Mouse (Mus musculus): ENCODE results near the gene Agap1.

The Agap1 gene

DNA sequence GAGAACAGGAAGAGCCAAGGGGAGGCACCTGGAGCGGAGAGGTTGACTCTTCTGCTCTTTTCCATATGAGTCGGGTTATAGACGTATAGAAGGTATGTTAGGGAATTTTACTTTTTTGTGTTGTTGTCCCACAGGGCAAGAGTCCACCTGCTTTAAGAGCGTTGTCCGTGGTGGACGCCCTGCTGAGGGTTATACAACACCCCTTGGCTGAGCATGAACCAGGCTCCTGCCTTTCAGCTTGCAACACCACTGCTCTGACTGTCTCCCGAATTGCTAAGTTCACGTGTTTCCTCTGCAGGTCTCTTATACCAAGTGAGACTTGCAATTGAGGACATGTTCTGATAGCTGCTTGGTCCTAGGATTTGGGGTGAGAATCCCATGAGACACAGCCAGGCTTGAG lies 358.2 kb downstream of the Agap1 start:
- ATAC-seq (ENCODE audit: insufficient number of reproducible peaks, low FRiP score, low TSS enrichment), result no peak

DNA sequence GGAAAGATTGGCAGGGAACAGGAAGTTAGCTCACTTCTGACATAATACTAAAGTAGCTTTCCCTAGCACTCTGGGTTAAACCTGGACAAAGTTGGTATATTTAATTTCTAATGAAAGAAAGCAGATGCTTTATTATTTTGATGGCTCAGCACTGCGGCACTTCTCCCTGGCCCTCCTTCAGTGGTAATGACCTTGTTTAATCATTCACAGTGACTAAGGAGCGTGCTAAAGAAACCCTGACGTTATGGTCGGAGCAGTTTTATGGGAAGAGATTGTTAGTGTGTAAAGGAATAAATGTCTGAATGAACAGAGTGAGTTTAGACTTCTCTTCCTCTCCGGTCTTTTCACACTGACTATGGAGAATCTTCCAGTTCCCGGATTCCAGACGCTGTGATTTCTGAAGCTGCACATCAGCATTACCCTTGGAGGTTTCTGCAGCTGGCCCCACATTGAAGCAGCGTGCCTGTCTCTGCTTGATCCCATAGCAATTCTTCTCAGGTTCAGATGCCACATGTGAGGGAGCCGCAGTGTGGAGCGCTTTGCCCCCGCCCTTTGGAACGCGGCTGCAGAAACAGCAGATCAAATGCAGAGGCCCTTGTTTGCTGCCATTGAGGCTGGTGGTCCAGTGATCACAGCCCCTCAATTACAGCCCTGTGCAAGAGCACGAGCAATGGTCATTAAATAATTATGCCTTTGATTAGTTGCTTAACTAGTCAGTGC lies 362.0 kb downstream of the Agap1 start:
- ATAC-seq (ENCODE audit: insufficient number of reproducible peaks, low FRiP score, low TSS enrichment), result no peak

DNA sequence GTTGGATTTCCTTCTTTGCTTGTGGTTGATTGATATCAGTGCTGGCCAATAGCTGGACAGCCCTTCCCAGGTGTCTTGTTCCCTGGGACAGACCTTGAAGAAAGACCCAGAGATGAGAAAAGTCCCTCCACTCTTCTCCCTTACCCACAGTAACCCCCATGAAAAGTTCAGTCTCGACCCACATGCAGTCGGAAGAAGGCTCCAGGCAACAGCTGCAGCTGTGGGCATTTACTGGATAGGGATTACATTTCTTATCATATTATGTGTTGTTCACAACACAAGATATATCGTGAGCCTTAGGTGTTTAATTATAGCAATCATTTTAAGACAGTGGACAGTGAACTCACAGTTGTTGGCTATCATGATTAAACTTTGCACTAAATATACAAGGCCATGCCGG lies 367.2 kb downstream of the Agap1 start:
- ATAC-seq (ENCODE audit: insufficient number of reproducible peaks, low FRiP score, low TSS enrichment), result no peak

DNA sequence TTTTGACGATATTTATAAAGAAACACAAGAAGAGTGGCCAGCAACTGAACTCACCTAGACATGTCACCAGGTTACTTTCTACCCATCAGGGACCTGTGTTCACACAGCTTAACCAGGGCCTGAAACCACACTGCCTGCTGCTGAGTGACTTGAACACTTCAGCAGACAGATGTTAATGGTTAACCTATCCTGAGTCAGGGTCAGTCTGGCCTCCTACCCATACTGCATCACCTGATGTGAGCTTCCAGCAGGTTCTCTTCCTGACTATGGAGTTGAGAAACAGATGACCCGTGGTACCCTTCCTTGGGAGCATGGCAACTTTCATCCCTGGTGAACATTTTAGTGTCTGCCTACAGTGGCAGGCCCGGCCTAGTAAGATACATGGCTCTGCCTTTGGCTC lies 367.8 kb downstream of the Agap1 start:
- ATAC-seq (ENCODE audit: insufficient number of reproducible peaks, low FRiP score, low TSS enrichment), result no peak

DNA sequence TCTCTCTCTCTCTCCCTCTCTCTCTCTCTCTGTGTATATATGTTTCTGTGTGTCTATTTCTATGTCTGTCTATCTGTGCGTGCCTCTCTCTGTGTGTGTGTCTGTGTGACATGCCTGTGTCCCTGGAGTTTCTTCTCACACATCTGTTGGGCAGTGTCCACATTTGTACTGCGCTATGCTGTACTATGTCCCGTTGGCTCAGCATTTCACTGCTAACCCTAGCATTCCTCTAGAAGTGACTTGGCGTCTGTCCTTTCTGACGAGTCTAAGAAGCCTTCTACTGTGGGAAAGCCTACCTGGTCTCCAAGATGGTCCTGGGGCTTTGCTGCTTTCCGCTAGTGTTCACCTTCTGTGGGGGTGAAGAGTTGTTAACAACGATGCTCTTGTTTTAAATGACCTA lies 368.4 kb downstream of the Agap1 start:
- ATAC-seq (ENCODE audit: insufficient number of reproducible peaks, low FRiP score, low TSS enrichment), result no peak

DNA sequence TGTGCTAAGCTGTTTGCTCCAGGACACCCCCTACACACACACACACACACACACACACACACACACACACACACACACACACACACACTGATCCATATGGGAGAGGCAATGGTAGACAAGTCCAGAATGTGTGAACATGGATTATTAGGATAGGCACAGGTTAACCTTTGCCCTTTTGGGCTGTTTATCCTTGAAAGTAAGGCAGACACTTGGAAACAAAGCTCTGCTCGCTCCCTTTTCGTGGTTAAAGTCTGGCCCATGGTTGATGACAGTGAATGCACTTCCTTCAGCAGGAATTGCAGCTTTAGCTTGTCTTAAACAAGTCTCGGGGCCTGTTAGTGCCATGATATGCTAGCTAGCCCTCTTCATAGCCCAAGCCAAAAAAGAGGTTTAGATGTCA lies 372.4 kb downstream of the Agap1 start:
- no peak for ATAC-seq (ENCODE audit: insufficient number of reproducible peaks, low FRiP score, low TSS enrichment)

DNA sequence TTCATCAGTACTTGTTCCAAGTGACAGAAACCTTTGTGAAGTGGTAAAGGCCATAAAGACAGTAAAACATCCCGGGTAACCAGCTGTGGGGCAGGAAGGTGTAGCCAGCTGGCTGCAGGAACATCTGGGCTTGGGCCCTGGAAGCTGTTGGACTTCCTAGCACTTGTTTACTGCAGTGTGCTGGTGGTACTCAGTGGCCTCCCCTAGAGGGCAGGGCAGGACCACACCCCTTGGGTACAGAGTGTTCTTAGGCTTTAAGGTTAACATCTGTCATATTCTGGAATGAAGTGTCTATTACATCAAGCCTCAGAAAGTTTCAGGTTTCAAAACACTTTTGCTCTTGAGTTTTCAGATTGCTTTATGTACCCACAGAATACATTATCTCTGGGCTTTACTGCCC lies 376.5 kb downstream of the Agap1 start:
- no peak for ATAC-seq (ENCODE audit: insufficient number of reproducible peaks, low FRiP score, low TSS enrichment)

DNA sequence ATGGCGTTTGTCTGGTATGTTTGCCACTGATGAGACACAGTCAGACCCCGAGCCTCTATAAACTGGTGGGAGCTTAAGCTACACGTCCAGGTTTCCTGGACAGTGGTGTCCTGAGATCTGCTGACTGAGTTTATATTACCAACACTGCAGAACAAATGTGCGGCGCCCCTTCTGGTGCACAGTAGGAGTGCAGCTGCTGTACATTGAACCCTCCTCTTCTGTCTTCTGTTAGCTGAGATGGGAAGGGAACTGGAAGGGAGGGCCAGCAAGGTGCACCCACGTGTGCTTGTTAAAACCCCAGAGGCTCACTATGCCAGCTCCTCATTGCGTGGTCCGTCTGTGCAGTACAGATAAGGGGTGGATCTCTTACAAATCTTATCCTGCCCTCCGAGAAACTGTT lies 389.5 kb downstream of the Agap1 start:
- ATAC-seq (ENCODE audit: insufficient number of reproducible peaks, low FRiP score, low TSS enrichment), result no peak

DNA sequence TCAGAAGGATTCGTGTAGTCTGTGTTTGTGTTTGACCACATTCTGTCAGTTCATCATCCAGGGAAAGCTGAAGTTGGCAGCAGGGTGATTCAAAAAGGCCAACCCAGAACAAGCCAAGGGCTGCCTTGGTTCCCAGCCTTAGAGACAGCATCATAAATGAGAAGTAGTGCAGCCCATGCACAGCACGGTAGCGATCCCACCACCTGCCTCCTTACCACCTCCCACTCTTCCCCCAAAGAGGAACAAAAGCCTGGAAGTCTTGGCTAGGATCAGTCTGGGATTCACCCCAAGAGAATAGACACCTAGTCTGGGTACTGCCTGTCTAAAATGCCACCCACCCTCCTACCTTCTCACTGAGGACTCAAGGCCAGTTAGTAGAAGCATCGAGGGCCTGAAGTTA lies 390.9 kb downstream of the Agap1 start:
- ATAC-seq (ENCODE audit: insufficient number of reproducible peaks, low FRiP score, low TSS enrichment), result no peak

DNA sequence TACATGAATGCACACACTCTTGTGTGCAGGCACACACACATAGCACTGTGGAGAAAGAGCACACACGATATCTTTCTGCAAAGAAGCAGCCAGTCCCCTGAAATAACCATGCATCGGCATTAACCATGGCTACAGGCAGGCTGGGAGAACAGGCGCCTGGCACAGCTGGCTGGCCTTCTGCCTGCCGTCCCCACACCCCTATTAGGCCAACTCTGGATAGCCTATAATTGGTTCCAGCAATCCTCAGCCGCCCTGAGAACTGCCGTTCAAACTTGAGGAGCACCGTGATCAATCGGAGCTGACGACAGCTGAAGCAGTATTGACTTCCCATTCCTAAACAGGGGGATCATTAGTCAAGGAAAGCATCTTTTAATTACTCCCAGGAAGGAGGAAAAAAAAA lies 391.5 kb downstream of the Agap1 start:
- no peak for ATAC-seq (ENCODE audit: insufficient number of reproducible peaks, low FRiP score, low TSS enrichment)

DNA sequence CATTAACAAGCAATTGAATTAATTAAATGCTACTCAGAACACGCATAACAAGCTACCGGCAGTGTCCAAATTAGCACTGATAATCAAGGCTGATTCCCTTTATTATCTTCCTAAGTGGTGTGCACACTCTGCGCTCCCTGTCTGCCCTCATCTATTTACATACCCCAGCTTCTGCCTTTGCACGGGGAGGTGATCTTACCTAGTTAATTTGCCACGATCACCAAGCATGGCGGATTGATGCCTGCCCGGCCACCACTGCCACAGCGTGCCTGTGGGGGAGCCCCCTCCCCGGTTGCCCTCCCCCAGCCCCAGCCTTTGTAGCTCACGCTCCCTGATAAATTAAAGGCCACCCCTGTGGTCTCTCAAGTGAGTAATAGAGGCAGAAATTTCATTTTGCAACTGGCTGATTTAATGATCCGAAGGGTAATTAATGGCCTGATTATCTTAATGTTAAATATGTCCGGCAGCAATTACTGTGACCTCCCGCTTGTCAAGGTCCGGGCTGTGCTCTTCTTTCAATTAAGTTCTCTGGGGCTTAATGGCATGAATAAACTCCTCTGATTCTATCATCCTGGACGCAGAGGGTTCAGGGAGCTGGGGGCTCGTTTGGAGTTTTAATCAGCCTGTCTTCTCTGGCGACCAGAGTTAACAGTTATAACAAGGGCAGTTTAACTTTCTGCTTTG lies 393.9 kb downstream of the Agap1 start:
- no peak for ATAC-seq (ENCODE audit: insufficient number of reproducible peaks, low FRiP score, low TSS enrichment)

DNA sequence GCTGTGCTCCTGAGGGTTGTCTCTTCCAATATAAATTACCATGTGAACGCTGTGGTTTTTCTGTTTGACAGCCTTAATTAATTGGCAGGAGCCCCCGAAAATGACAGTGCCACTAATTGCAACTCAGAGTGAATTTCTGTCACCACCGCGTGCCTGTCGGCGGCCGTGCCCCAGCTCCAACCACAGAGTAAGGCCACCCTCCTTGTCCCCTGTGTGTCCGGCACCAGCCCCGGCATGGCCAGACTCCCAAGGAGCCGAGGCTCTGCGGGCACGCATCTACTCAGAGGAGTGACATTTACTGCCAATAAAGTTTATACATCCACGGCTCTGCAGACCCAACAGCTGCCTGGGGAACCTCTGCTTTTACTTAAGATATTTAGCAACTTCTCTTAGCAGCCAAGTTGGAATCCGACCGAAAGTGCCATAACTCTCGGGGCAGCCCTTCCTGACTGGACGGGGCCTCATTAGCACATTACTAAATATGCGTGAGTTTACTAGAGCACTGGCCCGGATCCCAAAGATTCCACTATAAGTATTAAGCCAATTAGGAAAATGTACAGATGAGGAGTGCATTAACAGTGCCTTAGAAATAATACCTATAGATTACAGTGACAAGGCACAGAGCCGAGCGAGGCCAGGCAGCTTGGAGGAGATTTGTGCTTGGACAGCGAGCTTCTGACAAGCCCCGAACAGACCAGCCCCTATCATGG lies 394.7 kb downstream of the Agap1 start:
- ATAC-seq (ENCODE audit: insufficient number of reproducible peaks, low FRiP score, low TSS enrichment), result no peak

DNA sequence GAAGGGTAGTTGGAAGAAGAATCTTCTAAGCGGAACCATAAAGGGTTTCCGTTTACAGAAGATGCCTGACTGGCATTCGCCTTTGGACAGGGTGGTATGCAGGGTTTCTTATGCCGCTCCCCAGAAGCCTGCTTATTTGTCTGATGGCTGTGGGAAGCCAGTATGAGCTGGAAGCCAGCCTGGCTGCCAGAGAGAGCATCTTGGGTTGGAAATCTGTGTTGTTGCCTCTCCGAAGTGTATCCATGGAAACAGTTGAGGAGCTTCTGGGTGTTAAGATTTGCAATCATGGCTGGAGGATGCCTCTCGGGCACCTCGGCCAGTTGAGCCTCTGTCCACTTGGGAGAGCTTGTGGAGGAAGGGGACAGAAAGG lies 395.2 kb downstream of the Agap1 start:
- no peak for ATAC-seq (ENCODE audit: insufficient number of reproducible peaks, low FRiP score, low TSS enrichment)

DNA sequence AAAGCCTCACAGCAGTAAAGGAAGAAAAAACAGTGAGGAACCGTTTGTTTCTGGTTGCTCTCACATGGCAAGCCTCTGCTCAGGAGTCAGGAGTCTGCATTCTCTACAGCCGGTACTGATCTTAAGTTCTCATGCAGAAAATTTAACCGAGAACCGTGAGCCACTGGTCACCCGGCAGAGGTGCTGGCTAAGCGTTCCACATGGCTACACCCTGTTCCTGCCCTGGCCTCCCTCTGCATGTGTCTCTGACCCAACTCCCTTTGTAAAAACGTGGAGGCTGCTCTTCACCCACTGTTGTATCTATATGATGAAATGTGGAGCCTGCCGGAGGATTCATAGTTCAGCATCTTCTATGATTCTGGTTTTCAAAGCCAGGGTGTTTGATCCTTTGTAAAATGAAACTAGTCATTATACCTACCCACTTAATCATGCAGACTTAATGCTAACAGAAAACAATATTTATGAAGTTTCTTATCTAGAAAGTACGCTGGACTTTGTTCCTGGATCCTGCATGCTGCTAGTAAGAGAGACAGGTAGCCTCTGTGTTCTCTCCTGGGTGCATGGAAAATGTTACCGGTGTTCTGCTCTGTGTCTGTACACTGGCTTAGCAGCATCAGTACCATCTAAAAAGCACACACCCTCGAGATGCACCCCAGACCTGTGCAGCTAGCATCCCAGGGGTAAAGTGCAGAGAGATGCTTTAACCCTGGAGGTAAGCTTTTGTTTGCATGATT lies 396.2 kb downstream of the Agap1 start:
- no peak for ATAC-seq (ENCODE audit: insufficient number of reproducible peaks, low FRiP score, low TSS enrichment)

DNA sequence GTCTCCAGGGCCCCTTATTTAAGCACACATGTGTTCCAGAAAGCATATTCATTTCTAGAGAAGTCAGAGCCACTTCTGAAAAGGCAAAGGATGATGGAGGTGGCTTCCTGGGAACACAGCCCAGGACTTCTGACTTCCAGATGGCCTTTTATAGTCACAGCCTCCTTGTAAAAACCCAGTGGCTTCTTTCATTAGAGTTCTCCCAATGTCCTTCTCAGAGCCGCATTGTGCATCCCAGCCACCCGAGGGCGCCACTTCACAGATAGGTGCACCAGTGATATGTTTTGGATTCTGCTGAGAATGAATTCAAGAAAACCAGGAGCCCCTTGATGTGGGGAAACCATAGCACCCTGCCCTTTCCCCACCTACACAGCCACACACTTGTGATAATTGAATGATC lies 404.6 kb downstream of the Agap1 start:
- ATAC-seq (ENCODE audit: insufficient number of reproducible peaks, low FRiP score, low TSS enrichment), result no peak

DNA sequence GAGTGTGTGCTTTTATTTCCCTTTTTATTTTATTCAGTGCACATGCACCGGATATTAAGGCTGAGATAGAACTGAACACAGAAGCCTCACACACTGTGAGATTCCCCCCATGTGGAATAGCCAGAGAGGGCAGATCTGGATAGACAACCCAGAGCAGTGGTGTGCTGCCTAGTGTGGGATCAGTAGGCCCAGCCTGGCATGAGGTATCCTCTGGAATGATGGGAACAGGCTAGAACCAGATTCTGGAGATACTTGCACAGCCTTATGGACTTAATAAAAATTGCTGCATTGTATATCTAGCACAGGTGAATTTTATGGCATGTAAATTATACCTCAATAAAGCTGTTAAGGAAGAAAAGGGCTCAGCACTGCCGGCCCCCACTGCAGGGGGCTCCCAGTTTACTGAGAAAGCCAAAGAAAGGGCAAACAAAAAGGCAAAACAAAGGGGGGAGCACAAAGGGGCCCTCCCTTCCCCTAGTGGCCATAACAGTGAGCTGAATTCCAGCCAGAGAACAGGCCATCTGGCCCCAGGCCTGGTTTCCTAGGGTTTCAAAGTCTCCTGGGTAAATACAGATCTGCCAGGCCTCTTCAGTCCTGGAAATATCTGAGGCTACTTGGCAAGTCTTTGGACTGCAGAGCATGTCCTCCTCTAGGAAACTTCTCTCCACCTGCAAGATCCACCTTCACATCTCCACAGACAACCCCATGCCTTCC lies 405.6 kb downstream of the Agap1 start:
- peak; percentile 41; the same call in 1 of the 2 replicates for ATAC-seq (ENCODE audit: insufficient number of reproducible peaks, low FRiP score, low TSS enrichment)

DNA sequence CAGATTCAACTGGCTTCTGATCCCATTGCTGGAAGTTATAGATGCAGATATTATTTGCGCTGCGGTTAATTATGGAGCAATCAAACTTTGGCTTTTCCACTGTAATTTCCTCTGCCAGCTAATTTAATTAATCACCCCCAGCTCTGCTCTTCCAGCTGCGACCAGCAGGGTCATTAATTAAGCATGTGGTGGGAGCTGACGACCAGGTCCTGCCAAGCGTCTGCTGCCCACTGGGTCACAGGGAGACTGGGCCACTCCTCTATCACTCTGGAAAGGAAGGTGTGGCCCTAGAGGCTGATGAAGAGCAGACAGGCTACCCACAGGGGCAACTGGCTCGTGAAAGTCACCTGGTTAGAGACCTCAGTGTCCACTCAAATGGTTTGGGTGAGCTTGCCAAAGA lies 411.2 kb downstream of the Agap1 start:
- no peak for ATAC-seq (ENCODE audit: insufficient number of reproducible peaks, low FRiP score, low TSS enrichment)

DNA sequence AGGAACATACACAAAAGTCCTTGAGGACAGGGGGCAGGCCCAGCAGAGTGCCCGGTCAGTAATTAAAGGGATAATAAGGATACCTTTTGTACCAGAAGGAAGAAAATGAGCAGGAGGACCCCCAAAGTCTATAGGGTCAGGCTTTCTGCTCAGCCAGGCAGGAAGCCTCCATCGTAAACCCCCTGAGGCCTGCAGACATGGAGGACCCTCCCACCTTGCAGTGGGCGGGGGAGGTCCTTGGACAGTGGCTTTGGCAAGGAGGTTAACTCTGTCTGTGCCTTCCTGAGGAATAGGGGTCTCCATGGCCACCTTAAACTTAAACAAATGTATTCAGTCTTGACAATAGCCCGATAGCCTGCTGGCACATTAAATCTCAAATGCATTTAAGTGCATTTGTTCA lies 413.2 kb downstream of the Agap1 start:
- no peak for ATAC-seq (ENCODE audit: insufficient number of reproducible peaks, low FRiP score, low TSS enrichment)

DNA sequence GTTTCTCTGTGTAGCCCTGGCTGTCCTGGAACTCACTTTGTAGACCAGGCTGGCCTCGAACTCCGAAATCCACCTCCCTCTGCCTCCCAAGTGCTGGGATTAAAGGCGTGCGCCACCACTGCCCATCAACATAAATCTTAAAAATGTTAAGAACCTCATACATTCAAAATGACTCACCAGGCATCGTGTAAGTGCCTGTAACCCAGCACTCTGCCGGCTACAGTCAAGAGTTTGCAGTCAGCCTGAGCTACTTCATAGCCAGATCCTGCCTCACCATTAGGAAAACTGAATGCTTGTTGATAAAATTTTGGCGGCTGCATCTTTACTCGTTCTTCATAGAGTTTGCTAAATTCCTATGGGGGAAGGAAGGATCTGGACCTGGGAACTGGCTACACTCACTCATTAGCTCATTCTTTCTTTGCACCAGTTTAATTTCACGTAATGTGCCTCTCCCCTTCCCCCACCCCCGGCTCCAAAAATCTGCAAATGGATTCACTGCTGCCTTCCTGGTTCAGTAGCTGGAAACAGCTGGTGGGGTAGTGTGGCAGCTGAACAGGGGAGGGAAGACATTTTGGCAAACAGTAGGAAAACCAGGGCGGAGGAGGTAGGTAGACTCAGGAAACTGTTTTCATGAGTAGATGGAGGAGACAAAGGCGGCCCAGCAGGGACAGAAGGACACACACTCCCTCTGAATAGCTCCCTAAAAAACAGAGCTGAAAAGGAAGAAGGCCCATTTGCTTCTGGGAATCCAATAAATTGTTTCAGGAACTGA lies 415.7 kb downstream of the Agap1 start:
- ATAC-seq (ENCODE audit: insufficient number of reproducible peaks, low FRiP score, low TSS enrichment), result no peak

DNA sequence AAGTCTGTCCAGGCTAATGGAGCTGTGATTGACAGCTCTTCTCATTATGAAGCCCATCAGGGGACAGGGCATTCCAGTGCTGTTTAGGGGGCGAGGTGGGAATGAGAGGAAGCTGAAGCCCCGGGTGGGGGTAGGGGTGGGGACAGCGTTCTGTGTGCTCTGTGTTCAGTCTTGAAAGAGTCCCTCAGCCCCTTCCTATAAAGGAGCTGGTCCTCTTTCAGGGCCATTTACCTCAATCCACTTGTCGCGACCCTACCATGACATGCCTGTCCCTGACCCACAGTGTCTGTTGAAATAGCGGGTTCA lies 416.3 kb downstream of the Agap1 start:
- ATAC-seq (ENCODE audit: insufficient number of reproducible peaks, low FRiP score, low TSS enrichment), result no peak

All from cerebellum, adult (tissue).